Mouse (Mus musculus): ENCODE data around the gene Krt73. TPM values are rescaled to one million over a fixed set of nuclear protein-coding genes. Genes with fewer than 3 reads are reported as not detected.

Gene Krt73
- total RNA-seq (2021) = not detected

GRCm38 (mm10) chr15:101802296-101802835 lies at the start of gene Krt73:
Krt73 (minus strand) TSS chr15:101802346.
- intact Hi-C loops (cut with DNase I) = no loop called here
- DNase-seq = no peak

- intact Hi-C loops (cut with DNase I) = no loop called here
- no peak for DNase-seq
Measured at GRCm38 (mm10) chr15:101850694-101851093, 48.5 kb upstream of the Krt73 start, which contains the start of gene Krt1. Krt1 (minus strand) TSS chr15:101850794.

- intact Hi-C loops (cut with DNase I) = no loop called here
- DNase-seq = peak; percentile 19 to 21
Measured at GRCm38 (mm10) chr15:101845971-101846403, 43.8 kb upstream of the Krt73 start.

- DNase-seq = no peak
- intact Hi-C loops (cut with DNase I) = no loop called here
Measured at GRCm38 (mm10) chr15:101843192-101843591, 41.0 kb upstream of the Krt73 start.

- DNase-seq = no peak
- intact Hi-C loops (cut with DNase I) = no loop called here
Measured at GRCm38 (mm10) chr15:101834784-101835328, 32.7 kb upstream of the Krt73 start.

GRCm38 (mm10) chr15:101833131-101833530 lies 31.0 kb upstream of the Krt73 start:
- intact Hi-C loops (cut with DNase I) = no loop called here
- no peak for DNase-seq

GRCm38 (mm10) chr15:101829441-101829840 lies 27.3 kb upstream of the Krt73 start:
- intact Hi-C loops (cut with DNase I) = no loop called here
- no peak for DNase-seq

GRCm38 (mm10) chr15:101821786-101822185 lies 19.6 kb upstream of the Krt73 start:
- intact Hi-C loops (cut with DNase I) = no loop called here
- no peak for DNase-seq

- intact Hi-C loops (cut with DNase I) = no loop called here
- no peak for DNase-seq
Measured at GRCm38 (mm10) chr15:101817875-101818274, 15.7 kb upstream of the Krt73 start, which contains the start of gene Krt2. Krt2 (minus strand) TSS chr15:101818169.

GRCm38 (mm10) chr15:101803052-101803822 lies 1.1 kb upstream of the Krt73 start:
- intact Hi-C loops (cut with DNase I) = no loop called here
- DNase-seq = no peak

GRCm38 (mm10) chr15:101790867-101791266 lies 11.3 kb downstream of the Krt73 start:
- intact Hi-C loops (cut with DNase I) = no loop called here
- no peak for DNase-seq

- DNase-seq = no peak
- intact Hi-C loops (cut with DNase I) = no loop called here
Measured at GRCm38 (mm10) chr15:101786360-101786759, 15.8 kb downstream of the Krt73 start, which contains the start of gene Krt72. Krt72 (minus strand) TSS chr15:101786460.

GRCm38 (mm10) chr15:101773420-101773819 lies 28.7 kb downstream of the Krt73 start:
- intact Hi-C loops (cut with DNase I) = loop anchor here (2.0 to 5.0 kb wide), 2 partner anchors 294 to 435 kb away; no protein-coding TSS in a partner anchor
- peak in 1 of 2 experiments; percentile 4 for DNase-seq

- intact Hi-C loops (cut with DNase I) = loop anchor here (1.0 to 5.0 kb wide), 5 partner anchors 201 to 434 kb away; no protein-coding TSS in a partner anchor
- peak; percentile 84 to 93 for DNase-seq
Measured at GRCm38 (mm10) chr15:101772711-101773081, 29.4 kb downstream of the Krt73 start.

- peak; percentile 5 to 31 for DNase-seq
- intact Hi-C loops (cut with DNase I) = loop anchor here (1.0 to 5.0 kb wide), 5 partner anchors 201 to 433 kb away; no protein-coding TSS in a partner anchor
Measured at GRCm38 (mm10) chr15:101772080-101772710, 30.0 kb downstream of the Krt73 start.

GRCm38 (mm10) chr15:101770226-101770625 lies 31.9 kb downstream of the Krt73 start:
- intact Hi-C loops (cut with DNase I) = loop anchor here (5.0 kb wide), 1 partner anchor 297 kb away; no protein-coding TSS in a partner anchor
- DNase-seq = no peak

Other genes with a start within 250 kb of the Krt73 start
- gene Krt90, start 239.4 kb downstream of the Krt73 start, total RNA-seq (2021) = not detected
- gene Krt75, start 228.4 kb downstream of the Krt73 start, total RNA-seq (2021) = not detected
- gene Gm5414, start 174.2 kb downstream of the Krt73 start, total RNA-seq (2021) = not detected
- not detected for gene Gm5478, start 155.0 kb downstream of the Krt73 start, total RNA-seq (2021)
- under 1 TPM; 0.12 to 0.15 TPM for gene Krt6b, start 122.1 kb downstream of the Krt73 start, total RNA-seq (2021)
- not detected for gene Krt6a, start 108.0 kb downstream of the Krt73 start, total RNA-seq (2021)
- gene Krt5, start 89.4 kb downstream of the Krt73 start, total RNA-seq (2021) = not detected
- gene Krt71, start 59.2 kb downstream of the Krt73 start, total RNA-seq (2021) = not detected
- gene Krt72, start 15.9 kb downstream of the Krt73 start, total RNA-seq (2021) = not detected
- gene Krt2, start 15.8 kb upstream of the Krt73 start, total RNA-seq (2021) = not detected
- gene Krt1, start 48.4 kb upstream of the Krt73 start, total RNA-seq (2021) = not detected
- not detected for gene Krt77, start 67.4 kb upstream of the Krt73 start, total RNA-seq (2021)
- not detected for gene Krt76, start 90.6 kb upstream of the Krt73 start, total RNA-seq (2021)
- gene Krt4, start 122.4 kb upstream of the Krt73 start, total RNA-seq (2021) = not detected
- gene Krt79, start 138.0 kb upstream of the Krt73 start, total RNA-seq (2021) = under 1 TPM; 0.36 to 0.40 TPM
- not detected for gene Krt78, start 151.9 kb upstream of the Krt73 start, total RNA-seq (2021)
- gene Krt8, start 202.1 kb upstream of the Krt73 start, total RNA-seq (2021) = 1 to 10 TPM; 3.5 to 4.8 TPM
- gene Krt18, start 225.8 kb upstream of the Krt73 start, total RNA-seq (2021) = 1 to 10 TPM; 6.5 to 7.2 TPM

All from heart, postnatal 10 days (tissue).